ENCODE assay signal across 9 mouse cellular contexts in the genomic region with DNA sequence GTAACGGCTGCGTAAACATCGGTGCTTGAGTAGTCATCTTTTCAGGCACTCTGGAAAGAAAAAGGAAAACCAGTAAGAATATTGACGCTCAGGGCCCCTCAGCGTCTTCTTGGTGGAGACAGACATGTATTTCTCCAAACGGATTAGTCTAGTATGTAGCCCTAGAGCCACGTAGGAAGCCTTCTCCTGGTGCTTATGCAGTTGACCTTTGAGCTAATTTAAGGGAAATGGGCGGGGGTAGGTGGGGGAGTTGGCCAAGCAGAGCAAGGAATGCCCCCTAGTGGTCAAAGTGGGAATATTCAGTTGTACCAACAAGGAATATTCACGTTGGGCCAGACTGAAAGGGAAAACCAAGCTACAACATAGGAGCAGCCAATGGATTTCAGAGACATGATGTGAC. TPM values are rescaled to one million over a fixed set of nuclear protein-coding genes. Genes with fewer than 3 reads are reported as not detected.
DNase-seq lines count a peak whose midpoint lies in the region; ATAC-seq and TF ChIP-seq lines count a peak whose summit lies in the region.
"Had no signal": no experiment of that assay in that cellular context is flagged by ENCODE, and none has a peak within 500 bp of the region (broad histone marks: within the 10 kb centered on the region; RNA-seq: fewer than 3 reads in every experiment).

No protein-coding gene starts in this region.

- H3K4me1 ChIP-seq in E14TG2a.4 (replicated peaks; ENCODE audit: low read depth, low read length) = peaks cover 8% of the 10 kb centered on the region
- H3K4me1 ChIP-seq in hindbrain, embryonic 12.5 days = no peaks in the 10 kb centered on the region
- H3K4me1 ChIP-seq: megakaryocyte, embryonic 14.5 days had no signal

- H3K9me3 ChIP-seq in E14TG2a.4 (ENCODE audit: low read length) = no peaks in the 10 kb centered on the region
- no peaks in the 10 kb centered on the region for H3K9me3 ChIP-seq in hindbrain, embryonic 12.5 days (replicated peaks)
- H3K9me3 ChIP-seq: megakaryocyte, embryonic 14.5 days had no signal

- 49% methylated on average over 9 of the region's 9 CpGs for WGBS in hindbrain, embryonic 12.5 days

- H3K4me3 ChIP-seq in gastrocnemius, adult 2 months = peak overlapping the region; percentile 81
- H3K4me3 ChIP-seq in E14TG2a.4 (replicated peaks; ENCODE audit: low read length) = no peak overlapping the region; the same call in 1 of the 2 replicates
- no peak overlapping the region for H3K4me3 ChIP-seq in hindbrain, embryonic 12.5 days
- H3K4me3 ChIP-seq: megakaryocyte, embryonic 14.5 days had no signal

- H3K27ac ChIP-seq in gastrocnemius, adult 2 months = peak overlapping the region; percentile 99
- H3K27ac ChIP-seq in hindbrain, embryonic 12.5 days = no peak overlapping the region

- TF ChIP-seq CTCF in gastrocnemius, adult 2 months (IDR thresholded peaks at IDR 0.05) = peak; percentile 86
- peak; percentile 83 for TF ChIP-seq CTCF in E14TG2a.4 (conservative IDR thresholded peaks at IDR 0.05; ENCODE audit: low read length)

- DNase-seq in gastrocnemius, adult 2 months = peak; percentile 62
- DNase-seq in gastrocnemius, postnatal 14 days = no peak
- DNase-seq in embryo, embryonic 10.5 days (ENCODE audit: low spot score) = peak; percentile 77
- DNase-seq in kidney, adult 8-10 months = peak; percentile 52 to 61
- DNase-seq in skeletal muscle tissue, adult 2 months (ENCODE audit: low read depth, low spot score) = peak; percentile 93
- no peak for DNase-seq in layer of hippocampus, postnatal 14 days (ENCODE audit: low spot score in 2 of 2)

- H3K4me2 ChIP-seq in hindbrain, embryonic 12.5 days (replicated peaks) = no peak overlapping the region

- peaks cover 2% of the 10 kb centered on the region; the same call in 1 of the 2 replicates for H3K27me3 ChIP-seq in E14TG2a.4 (ENCODE audit: insufficient read depth, low read length)
- no peaks in the 10 kb centered on the region for H3K27me3 ChIP-seq in hindbrain, embryonic 12.5 days
- H3K27me3 ChIP-seq: megakaryocyte, embryonic 14.5 days had no signal

- ATAC-seq in hindbrain, embryonic 12.5 days (ENCODE audit: low FRiP score) = no peak

- H3K9ac ChIP-seq in hindbrain, embryonic 12.5 days = no peak overlapping the region

- intact Hi-C loops in gastrocnemius, adult 2 months (cut with DNase I) = no loop called here
- intact Hi-C loops in gastrocnemius, postnatal 14 days (cut with DNase I; ENCODE audit: low total_unique reads) = no loop called here

- H3K36me3 ChIP-seq in E14TG2a.4 (ENCODE audit: insufficient read depth, low read length) = no peaks in the 10 kb centered on the region
- no peaks in the 10 kb centered on the region for H3K36me3 ChIP-seq in hindbrain, embryonic 12.5 days

RNA-seq across cellular contexts. Expression of a gene that starts 2.2 kb away (rescaled TPM):
- total RNA-seq in gastrocnemius, adult 2 months (2021) = 1,000 to 10,000 TPM; 6,941 to 7,187 TPM
- 1,000 to 10,000 TPM; 4,187 to 4,191 TPM for total RNA-seq in gastrocnemius, postnatal 14 days (2021)
- 1 to 10 TPM; 3.4 to 3.8 TPM for total RNA-seq in layer of hippocampus, postnatal 14 days (2021)
- polyA plus RNA-seq in hindbrain, embryonic 12.5 days (2016; fragmentation: Nextera tagmentation; extraction: Ambion mirVana) = 2.5 and 19.0 TPM in 2 replicates

Comparison
In these comparisons a context has a peak if more than half of its experiments do, and no peak if none do; other contexts are left out.
1. DNase-seq: peak in gastrocnemius, adult 2 months (single experiment), embryo, embryonic 10.5 days (single experiment), kidney, adult 8-10 months (2 of 2) and skeletal muscle tissue, adult 2 months (single experiment); none in gastrocnemius, postnatal 14 days (single experiment) and layer of hippocampus, postnatal 14 days (0 of 2).
2. RNA of a gene that starts 2.2 kb away (total RNA-seq): 6,941 to 7,187 TPM in gastrocnemius, adult 2 months and 4,187 to 4,191 TPM in gastrocnemius, postnatal 14 days; 3.4 to 3.8 TPM in layer of hippocampus, postnatal 14 days; every median in the first group is over 100 times any median in the second.